Mouse (Mus musculus) liver, embryonic 15.5 days (tissue): ENCODE results near the gene Smad6. TPM values are rescaled to one million over a fixed set of nuclear protein-coding genes. Genes with fewer than 3 reads are reported as not detected.

Experiments
- ATAC-seq: fragments of 200-750 bp; cut with Nextera tagmentation; 2 replicates; pipeline ENCODE4 v1.8.0; 2017; ENCODE audit warnings: moderate number of reproducible peaks, mild to moderate bottlenecking, moderate library complexity; ENCODE audit not compliant: insufficient read depth
- H3K27ac ChIP-seq: fragments of 300-500 bp; sonication (generic); replicated peaks from 2 replicates; pipeline ENCODE4 v1.5.1; 2015; ENCODE audit warnings: mild to moderate bottlenecking, inconsistent platforms
- H3K27me3 ChIP-seq: fragments of 300-500 bp; sonication (generic); 2 replicates; pipeline ENCODE4 v1.6.1; 2015; ENCODE audit warnings: mild to moderate bottlenecking, inconsistent platforms
- H3K36me3 ChIP-seq: fragments of 300-500 bp; sonication (generic); replicated peaks from 2 replicates; pipeline ENCODE4 v1.6.1; 2015; ENCODE audit warnings: moderate library complexity, mild to moderate bottlenecking, inconsistent platforms
- H3K4me1 ChIP-seq: fragments of 300-500 bp; sonication (generic); replicated peaks from 2 replicates; pipeline ENCODE4 v1.6.1; 2015; ENCODE audit warnings: inconsistent platforms
- H3K4me2 ChIP-seq: fragments of 300-500 bp; sonication (generic); 2 replicates; pipeline ENCODE4 v1.6.1; 2015; ENCODE audit warnings: moderate library complexity, mild to moderate bottlenecking, inconsistent platforms
- H3K4me3 ChIP-seq: fragments of 300-500 bp; sonication (generic); replicated peaks from 2 replicates; pipeline ENCODE4 v1.5.1; 2015; ENCODE audit warnings: mild to moderate bottlenecking, inconsistent platforms
- H3K9ac ChIP-seq: fragments of 300-500 bp; sonication (generic); 2 replicates; pipeline ENCODE4 v1.6.1; 2015; ENCODE audit warnings: moderate library complexity, mild to moderate bottlenecking, inconsistent platforms
- H3K9me3 ChIP-seq: fragments of 300-500 bp; sonication (generic); replicated peaks from 2 replicates; pipeline ENCODE4 v1.6.1; 2016; ENCODE audit warnings: inconsistent platforms
- WGBS: fragments of 180-500 bp; shearing (Covaris S2); methylation state at CpG from one replicate; pipeline ENCODE4 v1.1.7; 2015; ENCODE audit warnings: mixed read lengths; ENCODE audit not compliant: insufficient replicate concordance; 5-methylcytosine and 5-hydroxymethylcytosine counted together
- polyA plus RNA-seq: library from polyadenylated mRNA; unstranded; fragments of >200 nt; fragmentation: Nextera tagmentation; extraction: Ambion mirVana; gene quantifications from 2 replicates; pipeline ENCODE4 v1.2.1, GENCODE M21; 2015

The Smad6 gene
- polyA plus RNA-seq, 1 experiment from 2014 or later, result 2.3 TPM

DNA sequence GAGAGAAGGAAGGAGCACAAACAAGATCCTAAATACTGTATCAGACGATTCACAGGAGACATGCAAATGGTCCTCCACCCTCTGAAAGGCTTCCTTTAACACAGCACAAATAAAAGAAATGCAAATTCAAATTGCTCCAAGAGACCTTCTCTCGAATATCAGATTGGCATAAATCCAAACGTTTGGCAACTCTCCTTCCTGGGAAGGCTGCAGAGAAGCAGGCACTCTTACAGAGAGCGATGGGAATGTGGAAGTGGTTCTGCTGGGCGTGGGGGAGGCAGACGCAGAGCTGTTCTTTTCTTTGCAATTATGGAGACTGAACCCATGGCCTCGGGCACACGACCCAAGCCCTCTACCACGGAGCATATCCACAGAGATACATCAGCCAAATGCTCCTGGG lies 109.8 kb downstream of the Smad6 start:
- Histone ChIP-seq H3K4me3 (no peak overlapping the region), H3K27ac (no peak overlapping the region), H3K36me3 (no peaks in the 10 kb centered on the region), H3K9ac (no peak overlapping the region), H3K27me3 (peaks cover 18% of the 10 kb centered on the region), H3K9me3 (no peaks in the 10 kb centered on the region), H3K4me2 (no peak overlapping the region), H3K4me1 (no peaks in the 10 kb centered on the region; the same call in 1 of the 2 replicates)
- no peak for ATAC-seq
- WGBS, result 44% methylated on average over 9 of the region's 9 CpGs

DNA sequence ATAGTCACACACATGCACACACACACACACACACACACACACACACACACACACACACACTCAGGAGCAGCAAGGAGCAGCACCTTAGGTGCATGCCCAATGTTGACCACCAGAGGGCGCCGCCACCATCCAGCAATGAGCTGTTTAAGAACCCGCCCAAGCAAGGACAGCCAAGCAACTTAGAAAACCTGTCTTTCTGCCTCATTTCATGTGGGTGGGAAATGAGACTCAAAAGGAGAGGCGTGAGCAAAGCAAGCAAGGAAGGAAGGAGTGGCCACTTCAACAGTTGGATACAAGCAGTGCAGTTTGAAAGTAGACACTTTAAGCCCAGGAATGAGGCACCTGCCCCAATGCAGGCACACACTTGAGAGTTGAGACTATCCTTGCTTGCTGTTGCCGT lies 112.2 kb downstream of the Smad6 start:
- Histone ChIP-seq H3K4me2 (no peak overlapping the region), H3K27ac (no peak overlapping the region), H3K9ac (no peak overlapping the region), H3K9me3 (no peaks in the 10 kb centered on the region), H3K4me1 (no peaks in the 10 kb centered on the region), H3K36me3 (no peaks in the 10 kb centered on the region), H3K27me3 (peaks cover 9% of the 10 kb centered on the region; the same call in 1 of the 2 replicates), H3K4me3 (no peak overlapping the region)
- ATAC-seq, result no peak
- 13% methylated on average over 5 of the region's 5 CpGs for WGBS

DNA sequence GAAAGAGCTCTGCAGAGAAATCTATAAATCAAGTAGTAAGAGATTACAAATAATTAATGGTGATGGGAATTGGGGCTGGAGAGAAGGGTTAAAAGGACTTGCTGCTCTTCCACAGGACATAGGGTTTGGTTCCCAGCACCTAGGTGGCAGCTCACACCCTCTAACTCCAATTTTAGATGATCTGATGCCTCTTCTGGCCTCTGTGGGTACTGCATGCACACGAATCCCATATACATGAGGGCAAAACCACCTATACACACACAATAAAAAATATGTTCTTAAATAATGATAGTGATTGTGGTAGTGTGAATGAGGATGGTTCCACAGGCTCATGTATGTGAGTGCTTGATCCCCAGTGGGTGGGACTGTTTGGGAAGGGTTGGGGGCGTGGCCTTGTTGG lies 117.3 kb downstream of the Smad6 start:
- Histone ChIP-seq H3K36me3 (no peaks in the 10 kb centered on the region), H3K27ac (no peak overlapping the region), H3K4me3 (no peak overlapping the region), H3K4me1 (no peaks in the 10 kb centered on the region), H3K4me2 (no peak overlapping the region), H3K9ac (no peak overlapping the region), H3K9me3 (no peaks in the 10 kb centered on the region), H3K27me3 (peaks cover 5% of the 10 kb centered on the region; the same call in 1 of the 2 replicates)
- WGBS, result 62% methylated on average over 2 of the region's 2 CpGs
- no peak for ATAC-seq

Other genes with a start within 250 kb of the Smad6 start
- not detected in 2 replicates for gene Lctl, start 95.1 kb upstream of the Smad6 start, polyA plus RNA-seq
- 13.1 and 13.2 TPM in 2 replicates for gene Zwilch, start 151.0 kb upstream of the Smad6 start, polyA plus RNA-seq
- 635 and 656 TPM in 2 replicates for gene Rpl4, start 151.3 kb upstream of the Smad6 start, polyA plus RNA-seq
- 10.5 and 11.2 TPM in 2 replicates for gene Snapc5, start 157.2 kb upstream of the Smad6 start, polyA plus RNA-seq
- gene Uchl4, start 213.1 kb upstream of the Smad6 start, polyA plus RNA-seq, result 0.44 and 0.64 TPM in 2 replicates
- 30.1 and 30.9 TPM in 2 replicates for gene Map2k1, start 231.6 kb upstream of the Smad6 start, polyA plus RNA-seq